Mouse (Mus musculus) right cerebral cortex, postnatal 10 days (tissue): ENCODE measurements at regions not wholly inside any gene's neighbourhood (a gene's known extent, or its start where the extent isn't known, plus 50 kb on each side); places are given as distances from the start of the nearest gene placed in this dataset.

ENCODE experiments used
- DNase-seq, 2 experiments: peaks; one replicate each; pipeline ENCODE4 v3.0.0; 2021; ENCODE audit warnings: low spot score in 2 of 2

DNA sequence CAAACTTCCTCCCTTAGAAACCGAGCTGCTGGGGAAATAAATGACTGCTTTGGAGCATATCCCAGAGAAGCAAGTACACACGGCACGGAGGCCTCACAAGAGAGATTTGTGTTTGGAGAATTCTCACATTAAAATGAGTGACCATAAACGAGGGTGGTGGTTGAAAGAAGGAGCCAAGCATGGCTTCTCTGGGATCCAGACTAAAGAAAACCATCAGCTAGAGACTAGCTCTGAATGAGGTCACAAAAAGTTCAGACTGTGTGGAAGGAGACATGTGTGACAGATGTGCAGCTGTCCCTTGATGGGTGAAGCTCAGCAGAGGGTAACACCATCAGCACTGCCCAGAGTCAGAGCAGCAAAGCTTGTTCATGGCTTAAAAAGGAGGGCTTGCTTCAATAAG, 89.4 kb upstream of the Tenm4 start:
- DNase-seq, result no peak

DNA sequence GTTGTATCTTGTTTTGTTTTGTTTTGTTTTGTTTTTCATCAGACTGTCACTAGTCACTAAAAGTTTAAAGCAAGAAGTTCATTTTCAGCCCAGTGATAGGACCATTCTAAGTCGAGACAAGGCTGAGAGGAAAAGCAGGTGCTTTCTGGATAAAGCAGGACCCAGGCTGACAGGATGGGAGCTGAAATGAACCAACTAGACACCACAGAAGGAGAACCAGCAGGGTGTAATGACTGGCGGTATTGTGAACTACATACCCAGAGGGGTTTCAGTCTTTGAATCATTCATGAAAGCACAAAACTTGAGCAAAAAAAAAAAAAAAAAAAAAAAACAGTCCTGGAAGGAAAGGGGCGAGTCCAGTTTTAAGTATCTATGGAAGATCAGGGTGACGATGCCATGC, 75.9 kb upstream of the Tenm4 start:
- no peak for DNase-seq

DNA sequence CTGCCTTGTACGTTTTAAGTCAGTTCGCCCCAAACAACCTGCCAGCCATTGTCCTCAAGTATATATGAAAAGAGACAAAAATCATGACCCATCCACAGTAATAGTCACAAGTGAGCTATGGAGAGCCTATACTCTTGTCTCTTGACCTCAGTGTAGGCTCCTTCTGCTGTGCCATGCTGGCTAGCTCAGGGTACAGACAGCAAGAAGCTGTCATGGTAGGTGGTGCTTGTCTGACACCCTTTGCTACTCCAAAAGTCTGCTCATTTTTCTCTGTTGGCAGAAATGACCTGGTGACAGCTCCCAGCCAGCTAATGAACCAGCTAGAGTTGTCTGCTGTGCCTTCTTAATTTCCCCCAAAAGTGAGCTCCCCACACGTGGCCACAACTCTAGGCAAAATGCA, 75.3 kb upstream of the Tenm4 start:
- no peak for DNase-seq

DNA sequence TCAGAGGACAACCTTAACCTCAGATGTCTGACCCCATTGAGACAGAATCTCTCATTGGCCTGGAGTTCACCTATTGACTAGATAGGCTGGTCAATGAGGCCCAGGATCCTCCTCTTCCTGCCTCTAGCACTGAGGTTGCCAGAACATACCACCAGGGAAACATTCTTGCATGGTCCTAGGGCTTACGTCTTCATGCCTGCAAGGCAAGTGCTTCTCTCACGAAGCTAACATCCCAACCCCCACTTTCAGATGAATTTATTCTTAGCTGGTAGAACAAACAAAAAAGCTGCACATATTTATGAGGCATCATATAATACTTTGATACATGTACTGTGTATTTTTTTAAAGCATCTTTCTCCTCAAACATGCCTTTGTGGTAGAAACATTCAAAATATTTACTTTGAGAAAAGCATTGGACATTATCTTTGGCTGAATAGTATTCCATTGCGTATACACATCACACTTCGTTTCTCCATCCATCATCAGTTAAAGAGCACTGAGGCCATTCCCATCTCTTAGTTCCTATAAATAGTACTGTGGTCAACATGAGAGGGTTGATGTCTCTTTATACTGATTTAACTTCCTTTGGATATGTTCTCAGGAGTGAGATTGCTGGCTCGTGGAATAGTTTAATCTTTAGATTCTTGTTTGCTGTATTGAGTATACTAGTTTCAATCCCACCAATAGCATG, 72.2 kb upstream of the Tenm4 start:
- no peak for DNase-seq

DNA sequence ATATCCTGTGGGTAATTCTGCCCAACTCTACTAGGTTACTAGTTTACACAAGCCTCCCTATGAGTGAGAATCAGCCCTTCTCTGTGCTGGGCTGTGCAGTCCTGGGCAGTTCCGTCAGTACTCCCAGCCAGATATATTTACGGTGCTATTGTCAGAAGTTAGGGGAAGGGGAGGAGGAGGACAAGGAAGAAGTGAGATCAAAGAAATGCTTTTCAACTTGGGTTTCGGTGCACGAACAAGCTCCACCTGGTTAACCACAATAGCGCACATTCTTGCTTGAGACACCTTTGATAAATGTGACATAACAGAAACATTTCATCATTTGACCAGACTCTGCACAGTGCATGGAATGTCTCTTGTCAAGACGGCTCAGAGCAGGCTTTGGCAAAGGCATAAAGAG, 68.3 kb upstream of the Tenm4 start:
- DNase-seq, result no peak

DNA sequence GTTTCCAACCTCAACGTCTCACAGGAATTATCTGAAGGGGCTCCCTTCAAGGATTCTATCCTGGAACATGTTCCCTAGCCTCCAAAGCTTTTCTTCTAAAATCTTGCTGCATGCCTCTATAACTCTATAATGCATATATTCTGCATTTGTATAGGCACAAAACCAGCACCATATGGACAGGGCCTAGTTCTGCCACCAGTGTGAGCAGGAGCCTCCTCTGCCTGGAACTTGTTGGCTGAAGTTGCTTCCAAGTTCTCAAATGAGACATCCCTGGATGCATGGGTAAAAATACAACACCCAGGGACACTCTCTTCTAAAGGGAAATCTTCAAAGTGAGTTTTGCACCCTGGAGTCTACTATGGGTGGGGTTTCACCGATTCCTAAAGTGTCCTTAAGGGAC, 62.3 kb upstream of the Tenm4 start:
- DNase-seq, result no peak

DNA sequence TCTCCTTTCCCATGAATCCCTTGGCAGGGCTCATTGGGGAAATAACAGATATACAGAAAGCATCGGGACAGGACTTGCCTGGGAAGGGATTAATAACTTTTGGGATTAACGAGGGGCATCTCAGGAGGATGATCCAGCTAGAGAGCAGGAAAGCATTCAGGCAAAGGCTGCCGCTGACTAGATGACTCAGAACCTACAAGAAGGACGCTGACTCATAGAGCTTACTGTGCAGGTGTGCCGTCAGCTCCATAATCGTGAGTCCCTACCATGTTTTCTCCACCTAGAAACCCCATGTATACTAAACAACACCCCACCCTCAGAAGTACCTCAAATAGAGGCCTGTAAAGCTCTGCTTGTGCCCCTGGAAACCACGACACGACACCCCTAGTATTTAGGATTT, 50.9 kb upstream of the Tenm4 start:
- no peak for DNase-seq
